Mouse (Mus musculus): ENCODE results near the gene Gm1043. TPM values are rescaled to one million over a fixed set of nuclear protein-coding genes. Genes with fewer than 3 reads are reported as not detected.

Gene Gm1043
- polyA plus RNA-seq, 1 experiment from 2014 or later: 0.04 TPM

DNA sequence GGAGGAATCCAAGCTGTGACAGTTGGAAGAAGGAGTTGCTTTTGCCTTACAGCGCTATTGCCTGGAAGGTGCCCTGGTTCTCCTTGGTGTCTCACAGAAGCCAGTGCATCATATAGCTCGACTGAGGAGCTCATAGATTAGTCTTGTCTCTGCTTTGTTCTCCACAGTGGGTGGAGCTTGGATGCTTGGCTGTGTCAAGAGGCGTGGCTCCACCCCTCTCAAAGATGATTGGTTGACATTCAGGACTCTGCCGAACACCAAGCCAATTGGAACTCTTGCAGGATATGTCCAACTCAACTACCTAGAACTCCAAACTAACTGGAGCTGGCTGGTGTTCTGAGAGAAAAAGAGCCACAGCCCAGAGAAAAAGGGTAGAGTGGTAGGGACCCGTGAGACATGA lies 134.4 kb downstream of the Gm1043 start:
- Histone ChIP-seq H3K9me3 (ENCODE audit: control insufficient read depth, low read length) (no peaks in the 10 kb centered on the region), H3K36me3 (ENCODE audit: control insufficient read depth, insufficient read depth, low read length) (no peaks in the 10 kb centered on the region), H3K27me3 (ENCODE audit: control insufficient read depth, insufficient read depth, low read length) (no peaks in the 10 kb centered on the region), H3K27ac (ENCODE audit: low read depth, low read length) (no peak overlapping the region), H3K9ac (ENCODE audit: low read length) (no peak overlapping the region), H3K4me1 (ENCODE audit: control insufficient read depth, insufficient read depth, low read length) (0 out of 2 replicates have a peak, but pooled peaks cover 2% of the 10 kb centered on the region), H3K4me3 (ENCODE audit: low read depth, low read length) (no peak overlapping the region), H3K4me2 (no peak overlapping the region)
- 0 out of 2 replicates have a peak, but pooled peaks have one; percentile 46 for ATAC-seq (ENCODE audit: low FRiP score)
- DNase-seq (ENCODE audit: low spot score, missing footprints): peak; percentile 68
- 47% methylated on average over 5 of the region's 5 CpGs for WGBS

- no peaks in the 10 kb centered on the region for H3K9me3 ChIP-seq (ENCODE audit: control insufficient read depth, low read length)
- no peak overlapping the region for H3K4me3 ChIP-seq (ENCODE audit: low read depth, low read length)
- DNase-seq (ENCODE audit: low spot score, missing footprints): peak; percentile 45
- no peaks in the 10 kb centered on the region for H3K27me3 ChIP-seq (ENCODE audit: control insufficient read depth, insufficient read depth, low read length)
- WGBS: 90% methylated on average over 5 of the region's 5 CpGs
- no peak overlapping the region for H3K9ac ChIP-seq (ENCODE audit: low read length)
- no peaks in the 10 kb centered on the region for H3K36me3 ChIP-seq (ENCODE audit: control insufficient read depth, insufficient read depth, low read length)
- ATAC-seq (ENCODE audit: low FRiP score): no peak
- no peak overlapping the region for H3K27ac ChIP-seq (ENCODE audit: low read depth, low read length)
- H3K4me2 ChIP-seq: no peak overlapping the region
- 0 out of 2 replicates have a peak, but pooled peaks cover 2% of the 10 kb centered on the region for H3K4me1 ChIP-seq (ENCODE audit: control insufficient read depth, insufficient read depth, low read length)
These were observed 135.4 kb downstream of the Gm1043 start for GRCm38 (mm10) chr5:37220575-37220974.

DNA sequence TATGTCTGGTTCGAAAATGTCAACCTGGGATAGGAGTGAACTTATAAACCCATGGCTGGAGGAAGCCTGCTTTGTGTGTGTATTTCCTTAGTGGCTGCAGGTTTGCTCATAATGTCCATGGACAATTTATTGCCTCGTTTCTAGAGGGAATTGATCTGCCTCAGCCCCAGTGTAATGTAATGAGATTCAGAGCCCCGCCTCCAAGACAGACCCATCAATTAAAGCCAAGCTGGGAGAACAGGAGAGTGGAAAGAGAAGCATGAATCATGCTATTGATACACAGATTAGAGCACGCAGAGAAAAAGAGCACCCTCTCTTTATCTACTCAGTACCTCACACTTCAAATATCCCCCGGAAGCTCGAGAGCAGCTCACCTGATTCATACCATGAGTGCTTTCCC lies 136.4 kb downstream of the Gm1043 start:
- Histone ChIP-seq H3K4me1 (ENCODE audit: control insufficient read depth, insufficient read depth, low read length) (0 out of 2 replicates have a peak, but pooled peaks cover 2% of the 10 kb centered on the region), H3K4me3 (ENCODE audit: low read depth, low read length) (no peak overlapping the region), H3K27me3 (ENCODE audit: control insufficient read depth, insufficient read depth, low read length) (no peaks in the 10 kb centered on the region), H3K9ac (ENCODE audit: low read length) (no peak overlapping the region), H3K36me3 (ENCODE audit: control insufficient read depth, insufficient read depth, low read length) (no peaks in the 10 kb centered on the region), H3K27ac (ENCODE audit: low read depth, low read length) (peak overlapping the region; percentile 44), H3K4me2 (no peak overlapping the region), H3K9me3 (ENCODE audit: control insufficient read depth, low read length) (no peaks in the 10 kb centered on the region)
- ATAC-seq (ENCODE audit: low FRiP score): peak; percentile 52; the same call in 1 of the 2 replicates
- peak; percentile 82 for DNase-seq (ENCODE audit: low spot score, missing footprints)
- WGBS: 60% methylated on average over 6 of the region's 6 CpGs

GRCm38 (mm10) chr5:37222316-37222715 lies 137.1 kb downstream of the Gm1043 start:
- H3K4me2 ChIP-seq: no peak overlapping the region

GRCm38 (mm10) chr5:37225708-37226107 lies 140.5 kb downstream of the Gm1043 start:
- H3K27me3 ChIP-seq (ENCODE audit: control insufficient read depth, insufficient read depth, low read length): no peaks in the 10 kb centered on the region
- 84% methylated on average over 1 of the region's 1 CpGs for WGBS

More at GRCm38 (mm10) chr5:37222316-37222715, 137.1 kb downstream of the Gm1043 start:
- Histone ChIP-seq H3K9me3 (ENCODE audit: control insufficient read depth, low read length) (no peaks in the 10 kb centered on the region), H3K27me3 (ENCODE audit: control insufficient read depth, insufficient read depth, low read length) (no peaks in the 10 kb centered on the region), H3K4me1 (ENCODE audit: control insufficient read depth, insufficient read depth, low read length) (0 out of 2 replicates have a peak, but pooled peaks cover 2% of the 10 kb centered on the region), H3K4me3 (ENCODE audit: low read depth, low read length) (no peak overlapping the region), H3K9ac (ENCODE audit: low read length) (no peak overlapping the region), H3K36me3 (ENCODE audit: control insufficient read depth, insufficient read depth, low read length) (no peaks in the 10 kb centered on the region), H3K27ac (ENCODE audit: low read depth, low read length) (no peak overlapping the region)
- WGBS: 47% methylated on average over 8 of the region's 8 CpGs
- ATAC-seq (ENCODE audit: low FRiP score) (peak; percentile 59), DNase-seq (ENCODE audit: low spot score, missing footprints) (peak; percentile 70)

GRCm38 (mm10) chr5:37227956-37228680 lies 142.9 kb downstream of the Gm1043 start:
- H3K9me3 ChIP-seq (ENCODE audit: control insufficient read depth, low read length): no peaks in the 10 kb centered on the region
- H3K27me3 ChIP-seq (ENCODE audit: control insufficient read depth, insufficient read depth, low read length): no peaks in the 10 kb centered on the region
- H3K4me3 ChIP-seq (ENCODE audit: low read depth, low read length): no peak overlapping the region
- 68% methylated on average over 6 of the region's 6 CpGs for WGBS
- peak; percentile 59 for DNase-seq (ENCODE audit: low spot score, missing footprints)
- H3K4me2 ChIP-seq: no peak overlapping the region
- H3K9ac ChIP-seq (ENCODE audit: low read length): no peak overlapping the region
- H3K27ac ChIP-seq (ENCODE audit: low read depth, low read length): no peak overlapping the region
- no peaks in the 10 kb centered on the region for H3K4me1 ChIP-seq (ENCODE audit: control insufficient read depth, insufficient read depth, low read length)
- no peak for ATAC-seq (ENCODE audit: low FRiP score)
- no peaks in the 10 kb centered on the region for H3K36me3 ChIP-seq (ENCODE audit: control insufficient read depth, insufficient read depth, low read length)

More at GRCm38 (mm10) chr5:37225708-37226107, 140.5 kb downstream of the Gm1043 start:
- H3K27ac ChIP-seq (ENCODE audit: low read depth, low read length): no peak overlapping the region
- no peak for ATAC-seq (ENCODE audit: low FRiP score)
- H3K9me3 ChIP-seq (ENCODE audit: control insufficient read depth, low read length): no peaks in the 10 kb centered on the region
- H3K4me1 ChIP-seq (ENCODE audit: control insufficient read depth, insufficient read depth, low read length): 0 out of 2 replicates have a peak, but pooled peaks cover 2% of the 10 kb centered on the region
- H3K4me3 ChIP-seq (ENCODE audit: low read depth, low read length): no peak overlapping the region
- no peak overlapping the region for H3K4me2 ChIP-seq
- no peak overlapping the region for H3K9ac ChIP-seq (ENCODE audit: low read length)
- H3K36me3 ChIP-seq (ENCODE audit: control insufficient read depth, insufficient read depth, low read length): no peaks in the 10 kb centered on the region
- peak; percentile 56 for DNase-seq (ENCODE audit: low spot score, missing footprints)

- Histone ChIP-seq H3K4me2 (no peak overlapping the region), H3K27ac (ENCODE audit: low read depth, low read length) (no peak overlapping the region), H3K4me3 (ENCODE audit: low read depth, low read length) (no peak overlapping the region), H3K4me1 (ENCODE audit: control insufficient read depth, insufficient read depth, low read length) (no peaks in the 10 kb centered on the region), H3K9me3 (ENCODE audit: control insufficient read depth, low read length) (no peaks in the 10 kb centered on the region), H3K36me3 (ENCODE audit: control insufficient read depth, insufficient read depth, low read length) (no peaks in the 10 kb centered on the region), H3K9ac (ENCODE audit: low read length) (no peak overlapping the region), H3K27me3 (ENCODE audit: control insufficient read depth, insufficient read depth, low read length) (no peaks in the 10 kb centered on the region)
- peak; percentile 77 for DNase-seq (ENCODE audit: low spot score, missing footprints)
- 82% methylated on average over 7 of the region's 7 CpGs for WGBS
- no peak for ATAC-seq (ENCODE audit: low FRiP score)
These were observed 143.7 kb downstream of the Gm1043 start for GRCm38 (mm10) chr5:37228894-37229293.

DNA sequence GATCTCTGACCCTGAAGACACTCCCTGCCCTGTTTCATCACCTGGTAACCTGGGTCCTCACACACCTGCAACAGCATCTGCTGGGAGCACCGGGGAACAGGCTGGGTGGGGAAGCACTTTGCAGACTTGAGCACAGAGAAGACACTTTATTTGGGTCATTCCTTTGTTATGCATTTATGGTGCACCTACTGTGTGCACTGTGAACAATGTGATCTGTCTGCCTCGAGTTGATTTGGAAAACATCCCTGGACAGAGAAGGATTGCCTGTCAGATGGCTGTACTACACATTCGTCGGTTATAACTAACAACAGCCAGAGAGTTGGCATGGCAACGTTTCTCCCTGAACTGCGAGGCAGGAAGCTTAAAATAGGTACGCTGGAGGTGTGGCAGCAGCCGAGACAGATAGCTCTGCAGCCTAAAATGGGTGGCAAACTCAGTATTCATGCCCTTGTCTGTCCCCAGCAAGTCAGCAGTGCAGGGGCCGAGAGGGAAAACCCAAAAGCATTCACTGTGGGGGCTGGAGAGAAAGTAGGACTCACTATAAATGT lies 147.9 kb downstream of the Gm1043 start:
- H3K4me2 ChIP-seq: no peak overlapping the region
- WGBS: 62% methylated on average over 9 of the region's 9 CpGs
- no peak for ATAC-seq (ENCODE audit: low FRiP score)

DNA sequence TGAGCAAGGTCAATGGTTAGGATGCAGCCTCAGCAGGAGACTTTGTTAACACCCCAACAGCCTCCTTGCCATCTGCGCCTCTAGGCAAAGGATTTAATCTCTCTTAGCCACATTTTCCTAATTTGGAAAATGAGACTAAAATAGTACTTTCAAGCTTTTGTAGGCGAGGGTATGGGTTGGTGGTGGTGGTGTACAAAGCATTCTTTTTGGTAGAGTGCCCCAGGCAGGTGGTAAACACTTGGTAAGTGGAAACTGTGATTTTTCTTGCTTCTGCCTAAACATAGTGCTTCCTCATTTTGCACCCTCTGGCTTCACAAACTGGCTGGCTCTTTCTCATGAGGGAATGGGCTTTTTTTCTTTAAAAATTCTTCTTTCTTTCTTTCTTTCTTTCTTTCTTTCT lies 153.5 kb downstream of the Gm1043 start:
- DNase-seq (ENCODE audit: low spot score, missing footprints) (no peak), ATAC-seq (ENCODE audit: low FRiP score) (no peak)
- Histone ChIP-seq H3K9me3 (ENCODE audit: control insufficient read depth, low read length) (no peaks in the 10 kb centered on the region), H3K4me3 (ENCODE audit: low read depth, low read length) (no peak overlapping the region), H3K9ac (ENCODE audit: low read length) (no peak overlapping the region), H3K27ac (ENCODE audit: low read depth, low read length) (no peak overlapping the region), H3K36me3 (ENCODE audit: control insufficient read depth, insufficient read depth, low read length) (no peaks in the 10 kb centered on the region), H3K4me2 (no peak overlapping the region), H3K4me1 (ENCODE audit: control insufficient read depth, insufficient read depth, low read length) (peaks cover 15% of the 10 kb centered on the region; the same call in 1 of the 2 replicates), H3K27me3 (ENCODE audit: control insufficient read depth, insufficient read depth, low read length) (peaks cover 37% of the 10 kb centered on the region)
- 48% methylated on average over 2 of the region's 2 CpGs for WGBS

More for the DNA sequence above, 147.9 kb downstream of the Gm1043 start:
- H3K36me3 ChIP-seq (ENCODE audit: control insufficient read depth, insufficient read depth, low read length): no peaks in the 10 kb centered on the region
- no peaks in the 10 kb centered on the region for H3K27me3 ChIP-seq (ENCODE audit: control insufficient read depth, insufficient read depth, low read length)
- no peaks in the 10 kb centered on the region for H3K4me1 ChIP-seq (ENCODE audit: control insufficient read depth, insufficient read depth, low read length)
- H3K9ac ChIP-seq (ENCODE audit: low read length): no peak overlapping the region
- H3K27ac ChIP-seq (ENCODE audit: low read depth, low read length): no peak overlapping the region
- no peaks in the 10 kb centered on the region for H3K9me3 ChIP-seq (ENCODE audit: control insufficient read depth, low read length)
- DNase-seq (ENCODE audit: low spot score, missing footprints): no peak
- H3K4me3 ChIP-seq (ENCODE audit: low read depth, low read length): no peak overlapping the region
